1 mouse cellular context compared by ENCODE assay signal in genomic region chr7:143070506-143071070, GRCm38 (mm10).
TF ChIP-seq lines count a peak whose summit lies in the region.

No protein-coding gene starts in this region.

TF ChIP-seq in MEL, 35 proteins besides CTCF, POLR2A, EP300 and RAD21 (continued from another document):
- no peak for TF ChIP-seq SMC3 (IDR thresholded peaks at IDR 0.05; ENCODE audit: low read depth, low read length)
- TF ChIP-seq CHD2 (IDR thresholded peaks at IDR 0.05; ENCODE audit: low read length): no peak
- TF ChIP-seq BHLHE40 (IDR thresholded peaks at IDR 0.05; ENCODE audit: borderline replicate concordance, low read depth, low read length): no peak
- TF ChIP-seq SIN3A (IDR thresholded peaks at IDR 0.05; ENCODE audit: low read length): no peak
- no peak for TF ChIP-seq USF1 (IDR thresholded peaks at IDR 0.05; ENCODE audit: low read depth, low read length)
- no peak for TF ChIP-seq MYC (IDR thresholded peaks at IDR 0.05; ENCODE audit: low read depth, low read length)
- TF ChIP-seq POLR2AphosphoS5 (IDR thresholded peaks at IDR 0.05; ENCODE audit: borderline replicate concordance, low read depth, low read length): no peak
- no peak for TF ChIP-seq HCFC1 (IDR thresholded peaks at IDR 0.05; ENCODE audit: low read depth, low read length)
- TF ChIP-seq ZMIZ1 (IDR thresholded peaks at IDR 0.05; ENCODE audit: low read depth, low read length): no peak
- TF ChIP-seq TCF12 (IDR thresholded peaks at IDR 0.05; ENCODE audit: low read depth, low read length): no peak
